Mouse (Mus musculus) heart, postnatal 0 days (tissue): ENCODE results near the gene Tpx2. TPM values are rescaled to one million over a fixed set of nuclear protein-coding genes. Genes with fewer than 3 reads are reported as not detected.

Experiments used
- ATAC-seq: fragments of 200-750 bp; cut with Nextera tagmentation; 2 replicates; pipeline ENCODE4 v1.8.0; 2017; ENCODE audit warnings: low read depth, moderate number of reproducible peaks, moderate library complexity; ENCODE audit not compliant: insufficient read depth
- DNase-seq: peaks from one replicate; pipeline ENCODE4 v3.0.0-alpha.2; 2016; ENCODE audit warnings: low spot score
- H3K27ac ChIP-seq: fragments of 300-500 bp; sonication (generic); 2 replicates; pipeline ENCODE4 v1.5.1; 2014; ENCODE audit warnings: low read depth, mild to moderate bottlenecking
- H3K27me3 ChIP-seq: fragments of 300-500 bp; sonication (generic); 2 replicates; pipeline ENCODE4 v1.6.1; 2014; ENCODE audit warnings: low read length, mixed read lengths; ENCODE audit not compliant: control insufficient read depth, insufficient read depth
- H3K36me3 ChIP-seq: fragments of 300-500 bp; sonication (generic); replicated peaks from 2 replicates; pipeline ENCODE4 v1.6.1; 2014; ENCODE audit warnings: low read length, mixed read lengths; ENCODE audit not compliant: control insufficient read depth, insufficient read depth
- H3K4me1 ChIP-seq: fragments of 300-500 bp; sonication (generic); 2 replicates; pipeline ENCODE4 v1.6.1; 2014; ENCODE audit warnings: antibody characterized with exemption; ENCODE audit not compliant: control insufficient read depth, insufficient read depth
- H3K4me2 ChIP-seq: fragments of 300-500 bp; sonication (generic); 2 replicates; pipeline ENCODE4 v1.6.1; 2014; ENCODE audit warnings: low read depth, mild to moderate bottlenecking, low read length, moderate library complexity
- H3K4me3 ChIP-seq: fragments of 300-500 bp; sonication (generic); 2 replicates; pipeline ENCODE4 v1.5.1; 2014; ENCODE audit warnings: low read depth, low read length
- H3K9ac ChIP-seq: fragments of 300-500 bp; sonication (generic); replicated peaks from 2 replicates; pipeline ENCODE4 v1.6.1; 2014; ENCODE audit warnings: low read depth, low read length, mixed read lengths
- H3K9me3 ChIP-seq: fragments of 300-500 bp; sonication (generic); replicated peaks from 2 replicates; pipeline ENCODE4 v1.6.1; 2016; ENCODE audit warnings: low read length; ENCODE audit not compliant: control insufficient read depth
- CTCF ChIP-seq: IDR thresholded peaks from 2 replicates; pipeline ENCODE4 v1.5.1; 2016; ENCODE audit warnings: antibody characterized with exemption, control low read depth, low read depth
- EP300 ChIP-seq: IDR thresholded peaks from 2 replicates; pipeline ENCODE4 v1.6.1; 2016; ENCODE audit warnings: antibody characterized with exemption, low read depth
- WGBS: fragments of 180-500 bp; shearing (Covaris S2); extraction: QIAGEN DNeasy Blood & Tissue Kit; methylation state at CpG from one replicate; pipeline ENCODE4 v1.1.7; 2014; 5-methylcytosine and 5-hydroxymethylcytosine counted together
- polyA plus RNA-seq: library from polyadenylated mRNA; unstranded; fragments of >200 nt; fragmentation: Nextera tagmentation; extraction: Ambion mirVana; gene quantifications from 2 replicates; pipeline ENCODE4 v1.2.1, GENCODE M21; 2015
- total RNA-seq: library from RNA; depleted of rRNA; stranded (reverse); fragments of >200 nt; gene quantifications from 2 replicates; pipeline ENCODE4 v1.2.3, GENCODE M21; 2014; ENCODE audit warnings: low replicate concordance

The Tpx2 gene
- total and polyA plus RNA-seq, 2 experiments from 2014 or later = 8.1 to 15.1 TPM

- Histone ChIP-seq H3K4me1 (peaks cover 8% of the 10 kb centered on the region; the same call in 1 of the 2 replicates), H3K4me2 (peak overlapping the region; percentile 48), H3K4me3 (peak overlapping the region; percentile 37), H3K27ac (peak overlapping the region; percentile 82), H3K9me3 (no peaks in the 10 kb centered on the region), H3K27me3 (0 out of 2 replicates have a peak, but pooled peaks cover 7% of the 10 kb centered on the region), H3K36me3 (no peaks in the 10 kb centered on the region), H3K9ac (peak overlapping the region; percentile 21)
- ATAC-seq (0 out of 2 replicates have a peak, but pooled peaks have one; percentile 9), DNase-seq (no peak)
- no peak for TF ChIP-seq EP300
- TF ChIP-seq CTCF = no peak
- 50% methylated on average over 12 of the region's 12 CpGs for WGBS
These were observed 83.8 kb downstream of the Tpx2 start for GRCm38 (mm10) chr2:152931456-152932160.

DNA sequence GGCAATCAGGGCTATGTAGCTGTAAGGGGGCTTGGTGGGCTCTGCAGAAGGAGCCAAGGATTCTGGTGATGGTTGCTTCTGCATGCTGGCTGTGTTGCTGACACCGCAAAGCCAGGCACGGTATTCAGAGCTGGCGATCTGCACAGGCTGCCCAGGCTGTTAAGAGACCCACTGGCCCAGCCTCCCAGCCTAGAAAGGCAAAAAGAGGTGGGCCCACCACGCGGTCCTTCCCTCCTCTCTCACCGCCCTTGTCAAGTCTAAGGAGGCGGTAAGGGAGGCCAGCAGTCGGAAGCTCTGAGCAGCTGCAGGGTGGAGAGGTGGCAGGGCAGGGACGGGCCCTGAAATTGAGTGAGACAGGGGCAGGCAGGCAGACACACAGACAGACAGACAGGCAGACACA, 85.3 kb downstream of the Tpx2 start, which contains the start of gene Foxs1:
TSS of gene Foxs1 (minus strand) at position 161 of the 400 bp plus-strand sequence.
- Histone ChIP-seq H3K9me3 (no peaks in the 10 kb centered on the region), H3K4me1 (peaks cover 8% of the 10 kb centered on the region; the same call in 1 of the 2 replicates), H3K27me3 (0 out of 2 replicates have a peak, but pooled peaks cover 10% of the 10 kb centered on the region), H3K9ac (peak within 1 kb of the TSS; percentile 21), H3K36me3 (no peaks in the 10 kb centered on the region), H3K27ac (peak within 1 kb of the TSS; percentile 82), H3K4me2 (peak within 1 kb of the TSS; percentile 48), H3K4me3 (peak within 1 kb of the TSS; percentile 37)
- ATAC-seq (peak; percentile 54), DNase-seq (peak; percentile 27)
- 17% methylated on average over 9 of the region's 9 CpGs for WGBS
- TF ChIP-seq EP300 = no peak
- TF ChIP-seq CTCF = no peak

GRCm38 (mm10) chr2:152933614-152934013, 85.8 kb downstream of the Tpx2 start:
- no peaks in the 10 kb centered on the region for H3K9me3 ChIP-seq
- peaks cover 14% of the 10 kb centered on the region; the same call in 1 of the 2 replicates for H3K27me3 ChIP-seq
- H3K36me3 ChIP-seq = no peaks in the 10 kb centered on the region
- H3K9ac ChIP-seq = no peak overlapping the region
- ATAC-seq = peak; percentile 25; the same call in 1 of the 2 replicates
- no peak overlapping the region for H3K4me3 ChIP-seq
- 38% methylated on average over 5 of the region's 5 CpGs for WGBS
- no peak for TF ChIP-seq EP300
- peak; percentile 71 for TF ChIP-seq CTCF
- peak overlapping the region; percentile 82; the same call in 1 of the 2 replicates for H3K27ac ChIP-seq
- no peak for DNase-seq
- no peak overlapping the region for H3K4me2 ChIP-seq
- H3K4me1 ChIP-seq = peaks cover 8% of the 10 kb centered on the region; the same call in 1 of the 2 replicates

GRCm38 (mm10) chr2:152939846-152940245, 92.1 kb downstream of the Tpx2 start:
- ATAC-seq (no peak), DNase-seq (no peak)
- Histone ChIP-seq H3K27ac (no peak overlapping the region), H3K4me1 (no peaks in the 10 kb centered on the region), H3K9me3 (no peaks in the 10 kb centered on the region), H3K9ac (no peak overlapping the region), H3K27me3 (peaks cover 66% of the 10 kb centered on the region), H3K36me3 (no peaks in the 10 kb centered on the region), H3K4me2 (no peak overlapping the region), H3K4me3 (no peak overlapping the region)
- TF ChIP-seq EP300 (no peak), CTCF (peak; percentile 71)
- WGBS = 5% methylated on average over 4 of the region's 4 CpGs

GRCm38 (mm10) chr2:152941106-152941505, 93.3 kb downstream of the Tpx2 start:
- Histone ChIP-seq H3K27me3 (peaks cover 79% of the 10 kb centered on the region), H3K4me3 (no peak overlapping the region), H3K36me3 (no peaks in the 10 kb centered on the region), H3K4me2 (no peak overlapping the region), H3K4me1 (no peaks in the 10 kb centered on the region), H3K9ac (no peak overlapping the region), H3K27ac (no peak overlapping the region), H3K9me3 (no peaks in the 10 kb centered on the region)
- DNase-seq (no peak), ATAC-seq (no peak)
- TF ChIP-seq CTCF (no peak), EP300 (no peak)
- WGBS = 82% methylated on average over 6 of the region's 6 CpGs
